Mouse (Mus musculus): ENCODE data around the gene Nsrp1.
"Not testable (repeated sequence)": the region's sequence is repeated elsewhere in the genome, so short reads cannot be mapped to it uniquely, and the experiment has no call there.

The Nsrp1 gene

GRCm38 (mm10) chr11:77078273-77079134 lies at the start of gene Nsrp1:
Gene Nsrp1, minus strand, starts transcription at chr11:77078435.
- peak; percentile 94 for DNase-seq

GRCm38 (mm10) chr11:77111141-77111540 lies 32.9 kb upstream of the Nsrp1 start:
- DNase-seq = no peak

- no peak for DNase-seq
These were observed 30.2 kb upstream of the Nsrp1 start for GRCm38 (mm10) chr11:77108442-77108841.

GRCm38 (mm10) chr11:77107872-77108271 lies 29.6 kb upstream of the Nsrp1 start:
- DNase-seq = not testable (repeated sequence)

- DNase-seq = no peak
These were observed 28.7 kb upstream of the Nsrp1 start for GRCm38 (mm10) chr11:77106961-77107360.

GRCm38 (mm10) chr11:77100137-77100937 lies 22.1 kb upstream of the Nsrp1 start:
- peak; percentile 87 for DNase-seq

- no peak for DNase-seq
These were observed 20.2 kb upstream of the Nsrp1 start for GRCm38 (mm10) chr11:77098332-77098972.

- DNase-seq = peak; percentile 32
These were observed 18.8 kb upstream of the Nsrp1 start for GRCm38 (mm10) chr11:77096991-77097390.

- peak; percentile 28 for DNase-seq
These were observed 18.3 kb upstream of the Nsrp1 start for GRCm38 (mm10) chr11:77096581-77096980.

GRCm38 (mm10) chr11:77095206-77095605 lies 17.0 kb upstream of the Nsrp1 start:
- peak; percentile 70 for DNase-seq

GRCm38 (mm10) chr11:77094136-77094535 lies 15.9 kb upstream of the Nsrp1 start:
- peak; percentile 54 for DNase-seq

- DNase-seq = peak; percentile 69
These were observed 15.0 kb upstream of the Nsrp1 start for GRCm38 (mm10) chr11:77093208-77093607.

GRCm38 (mm10) chr11:77089162-77089561 lies 10.9 kb upstream of the Nsrp1 start:
- no peak for DNase-seq

GRCm38 (mm10) chr11:77087004-77087403 lies 8.8 kb upstream of the Nsrp1 start:
- DNase-seq = no peak

GRCm38 (mm10) chr11:77084001-77084682 lies 5.9 kb upstream of the Nsrp1 start:
- DNase-seq = no peak

GRCm38 (mm10) chr11:77079361-77079760 lies 1.1 kb upstream of the Nsrp1 start:
- DNase-seq = no peak

GRCm38 (mm10) chr11:77077792-77078191 lies 443 bp downstream of the Nsrp1 start:
- DNase-seq = peak; percentile 26

GRCm38 (mm10) chr11:77077331-77077730 lies 904 bp downstream of the Nsrp1 start:
- DNase-seq = not testable (repeated sequence)

- DNase-seq = peak; percentile 63
These were observed 7.5 kb downstream of the Nsrp1 start for GRCm38 (mm10) chr11:77070721-77071120.

GRCm38 (mm10) chr11:77068825-77069224 lies 9.4 kb downstream of the Nsrp1 start:
- DNase-seq = no peak

GRCm38 (mm10) chr11:77063406-77063805 lies 14.8 kb downstream of the Nsrp1 start:
- DNase-seq = no peak

GRCm38 (mm10) chr11:77061951-77062350 lies 16.3 kb downstream of the Nsrp1 start:
- DNase-seq = no peak

- DNase-seq = no peak
These were observed 35.4 kb downstream of the Nsrp1 start for GRCm38 (mm10) chr11:77042816-77043215.

Measured in lung, postnatal 10 days (tissue).